Mouse (Mus musculus): ENCODE data around the gene Olfr1366. TPM values are rescaled to one million over a fixed set of nuclear protein-coding genes. Genes with fewer than 3 reads are reported as not detected.
"Not testable (repeated sequence)": the region's sequence is repeated elsewhere in the genome, so short reads cannot be mapped to it uniquely, and the experiment has no call there.

Olfr1366 gene
- total RNA-seq (2021) = not detected
- long read RNA-seq, experiment 1 = 0 reads
- long read RNA-seq, experiment 2 = 0 reads

DNA sequence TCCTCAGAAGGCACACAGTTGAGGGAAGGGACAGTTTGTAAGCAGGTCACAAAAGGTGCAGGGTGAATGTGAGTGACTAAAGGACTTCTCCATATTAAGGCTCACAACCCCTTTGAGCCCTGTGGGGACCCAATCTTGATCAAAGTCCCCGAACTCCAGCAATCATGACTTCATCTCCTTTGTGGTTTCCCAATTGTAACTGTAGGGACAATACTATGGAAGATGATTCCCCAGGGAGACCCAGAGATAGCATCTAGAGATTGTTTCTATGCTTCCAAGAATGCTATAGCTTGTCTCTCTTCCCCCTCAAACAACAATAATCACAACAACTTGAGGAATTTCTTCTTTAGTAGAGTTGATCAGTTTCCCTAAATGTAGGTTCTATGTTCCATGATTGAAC, at the start of gene Olfr1366:
TSS of gene Olfr1366 (minus strand) at position 101 of the 400 bp plus-strand sequence.
- no peak for DNase-seq
- intact Hi-C loops (cut with DNase I) = no loop called here

DNA sequence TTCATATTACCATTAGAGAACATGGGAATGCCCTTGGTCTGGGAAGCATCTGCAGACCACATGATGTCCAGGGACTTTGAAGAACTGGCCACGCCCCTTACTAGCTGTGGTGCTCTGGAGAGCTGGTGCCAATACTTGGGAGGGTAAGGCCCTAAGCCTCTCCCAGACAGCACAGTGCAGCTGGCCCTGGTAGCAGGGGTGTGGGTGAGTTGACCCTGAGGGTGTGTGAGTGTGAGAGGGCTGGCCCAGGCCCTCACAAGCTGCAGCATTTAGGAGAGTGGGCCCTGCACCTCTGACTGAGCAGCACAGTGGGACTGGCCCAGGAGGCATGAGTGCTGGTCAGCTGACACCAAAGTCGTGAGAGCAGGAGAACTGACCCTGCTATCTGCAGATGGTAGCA, 49.0 kb upstream of the Olfr1366 start:
- no peak for DNase-seq
- intact Hi-C loops (cut with DNase I) = no loop called here

DNA sequence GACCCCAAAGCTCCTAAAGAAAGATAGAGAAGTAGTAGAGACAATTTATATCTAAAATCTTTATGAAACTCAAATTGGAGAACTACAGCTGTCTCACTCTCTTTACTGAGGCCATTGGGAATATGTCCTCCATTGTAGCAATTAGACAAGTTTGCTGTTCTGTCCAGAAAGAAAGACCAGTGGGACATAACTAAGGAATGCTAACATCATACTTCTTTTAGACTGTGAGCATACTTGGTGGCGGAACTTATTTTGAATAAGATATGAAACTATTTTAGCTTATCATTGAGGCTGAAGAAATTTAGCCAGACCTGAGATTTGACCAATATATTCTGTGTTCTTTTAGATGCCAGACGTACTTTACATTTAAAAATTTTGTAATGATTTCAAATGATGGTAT, 39.1 kb upstream of the Olfr1366 start, which contains the start of gene Olfr1364:
TSS of gene Olfr1364 (minus strand) at position 101 of the 400 bp plus-strand sequence.
- intact Hi-C loops (cut with DNase I) = no loop called here
- no peak for DNase-seq

DNA sequence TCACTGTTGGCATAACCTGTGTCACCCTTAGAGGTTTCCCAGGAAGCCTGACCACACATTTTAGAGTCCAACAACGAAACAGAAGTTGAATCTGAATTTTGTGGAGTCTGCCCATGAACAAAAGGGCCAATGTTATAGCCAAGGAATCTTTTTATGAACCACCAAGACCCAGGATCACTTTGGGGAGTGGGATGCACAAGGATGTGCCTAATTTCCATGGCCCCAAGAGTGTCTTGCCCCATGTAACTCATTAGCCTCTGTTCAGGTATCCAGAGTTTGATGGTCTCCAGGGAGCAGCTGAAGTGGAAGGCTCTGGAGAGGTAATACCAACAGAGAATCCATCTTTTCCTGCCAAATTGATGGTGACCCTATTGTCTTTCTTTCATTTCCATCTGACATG, 17.2 kb upstream of the Olfr1366 start, which contains the start of gene Olfr1535:
TSS of gene Olfr1535 (minus strand) at position 101 of the 400 bp plus-strand sequence.
- no peak for DNase-seq
- intact Hi-C loops (cut with DNase I) = no loop called here

DNA sequence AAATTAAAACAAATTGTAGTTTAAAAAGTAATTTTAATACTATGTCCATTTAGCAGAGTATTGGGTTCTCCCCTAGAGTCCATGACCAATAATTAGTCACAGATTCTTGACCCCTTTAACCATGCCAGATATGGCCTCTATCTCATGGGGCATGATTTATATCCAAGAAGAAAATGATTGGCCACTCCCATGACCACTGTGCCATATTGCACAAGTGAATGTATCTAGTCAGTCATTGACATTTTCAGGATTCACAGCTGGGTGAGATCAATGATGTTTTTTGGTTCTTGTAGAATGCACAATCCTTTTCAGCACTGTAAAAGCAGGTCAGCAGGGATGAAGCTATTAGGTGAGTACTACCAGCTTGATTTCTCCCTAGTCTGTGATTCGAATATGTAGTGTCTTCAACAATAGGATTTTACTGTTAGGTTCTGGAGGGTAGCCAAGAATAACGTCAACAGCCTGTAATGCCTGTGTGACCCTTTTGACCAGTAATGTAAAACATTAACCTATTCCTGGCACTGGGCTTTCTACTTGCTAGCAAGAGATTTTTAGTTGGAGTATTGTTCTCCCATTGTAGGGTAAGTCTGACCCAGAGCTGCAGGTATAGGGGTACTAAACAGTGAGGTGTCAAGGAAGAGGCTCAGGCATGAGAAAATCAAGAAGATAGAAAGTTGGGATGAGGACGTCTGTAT, 8.0 kb upstream of the Olfr1366 start:
- DNase-seq = no peak

DNA sequence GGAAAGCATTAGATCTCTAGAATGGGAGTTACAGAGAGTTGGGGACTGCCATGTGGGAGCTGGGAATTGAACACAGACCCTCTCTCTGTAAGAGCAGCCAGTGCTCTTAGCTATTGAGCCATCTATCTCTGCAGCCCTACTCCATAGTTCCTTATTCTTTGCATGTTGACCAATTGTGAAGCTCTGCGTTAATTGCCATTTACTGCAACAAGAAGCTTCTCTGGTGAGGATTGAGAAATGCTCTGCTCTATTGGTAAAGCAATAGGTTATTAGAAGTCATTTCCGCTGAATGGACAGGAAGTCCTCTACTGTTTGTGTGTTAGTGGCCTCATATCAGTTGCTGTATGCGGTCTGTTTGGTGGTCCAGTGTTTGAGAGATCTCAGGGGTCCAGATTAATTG, 6.9 kb upstream of the Olfr1366 start:
- no peak for DNase-seq
- intact Hi-C loops (cut with DNase I) = no loop called here

More for the DNA sequence above, 8.0 kb upstream of the Olfr1366 start:
- intact Hi-C loops (cut with DNase I) = no loop called here

DNA sequence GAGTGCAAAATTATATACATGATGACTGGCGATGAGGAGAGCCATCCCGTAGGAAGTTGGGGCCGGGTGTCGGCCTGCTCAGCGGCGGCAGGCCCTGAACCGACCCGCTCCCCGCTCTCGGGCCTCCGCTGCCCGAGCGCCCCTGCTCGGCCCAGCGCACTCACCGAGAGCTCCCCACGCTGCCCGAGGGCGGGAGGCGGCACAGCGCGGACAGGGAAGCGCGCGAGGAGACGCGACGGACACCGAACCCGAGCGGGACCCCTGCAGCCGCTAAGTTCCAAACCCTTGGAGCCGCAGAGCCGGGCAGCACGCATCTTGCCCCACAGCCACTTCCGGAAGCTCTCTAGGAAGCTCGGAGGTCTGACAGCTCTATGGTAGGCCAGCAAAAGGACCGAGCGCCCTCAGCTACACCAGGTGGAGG, 11.8 kb downstream of the Olfr1366 start, which contains the start of gene Zkscan8:
TSS of gene Zkscan8 (minus strand) at position 340 of the 421 bp plus-strand sequence.
- intact Hi-C loops (cut with DNase I) = loop anchor here (2.0 to 5.0 kb wide), 3 partner anchors 78 to 168 kb away; partner anchors contain the start of genes Zkscan3, Zscan12 and Zscan26
- peak; percentile 89 to 91 for DNase-seq

DNA sequence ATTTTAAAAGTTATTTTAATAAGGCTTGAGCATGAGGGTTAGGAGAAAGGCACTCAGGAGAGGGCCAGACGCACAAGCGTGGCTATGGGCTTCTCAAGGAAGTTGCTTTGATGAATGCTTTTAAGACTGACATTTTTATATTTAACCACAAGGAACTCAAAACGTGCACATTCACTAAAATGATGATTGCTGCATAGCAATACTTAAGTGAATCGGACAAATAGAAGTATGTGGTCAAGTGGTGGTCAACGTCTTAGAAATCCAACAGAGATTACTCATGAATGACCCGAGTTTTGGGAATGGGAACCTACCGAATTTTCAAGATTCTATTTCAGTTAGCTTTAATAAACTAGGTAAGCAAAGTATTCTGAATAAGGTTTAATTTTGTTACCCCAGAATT, 12.5 kb downstream of the Olfr1366 start:
- DNase-seq = no peak
- intact Hi-C loops (cut with DNase I) = loop anchor here (2.0 to 5.0 kb wide), 3 partner anchors 78 to 168 kb away; partner anchors contain the start of genes Zkscan3, Zscan12 and Zscan26

DNA sequence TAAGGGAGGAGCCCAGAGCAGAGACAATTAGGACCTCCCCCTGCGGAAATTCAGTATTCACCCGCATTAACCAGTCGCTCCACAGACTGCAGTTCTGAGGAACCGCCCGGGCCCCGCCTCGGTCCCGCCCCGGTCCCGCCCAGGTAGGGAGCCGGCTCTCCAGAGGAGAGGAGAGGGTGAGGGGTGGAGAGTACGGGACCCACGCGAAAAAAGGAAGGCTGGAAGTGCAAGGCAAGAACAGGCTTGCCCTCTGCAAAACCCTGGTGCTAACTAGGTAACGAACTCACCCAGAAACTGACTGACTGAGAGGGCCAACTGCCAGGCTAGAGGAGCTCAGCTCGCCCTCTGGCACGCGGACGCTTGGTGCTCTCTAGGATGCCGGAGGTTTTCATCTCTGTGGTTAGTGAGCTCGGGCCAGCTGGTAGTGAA, 36.4 kb downstream of the Olfr1366 start:
- peak; percentile 79 to 82 for DNase-seq
- intact Hi-C loops (cut with DNase I) = loop anchor here (2.0 to 5.0 kb wide), 2 partner anchors 54 to 103 kb away; partner anchors contain the start of genes Zkscan3 and Zscan26

DNA sequence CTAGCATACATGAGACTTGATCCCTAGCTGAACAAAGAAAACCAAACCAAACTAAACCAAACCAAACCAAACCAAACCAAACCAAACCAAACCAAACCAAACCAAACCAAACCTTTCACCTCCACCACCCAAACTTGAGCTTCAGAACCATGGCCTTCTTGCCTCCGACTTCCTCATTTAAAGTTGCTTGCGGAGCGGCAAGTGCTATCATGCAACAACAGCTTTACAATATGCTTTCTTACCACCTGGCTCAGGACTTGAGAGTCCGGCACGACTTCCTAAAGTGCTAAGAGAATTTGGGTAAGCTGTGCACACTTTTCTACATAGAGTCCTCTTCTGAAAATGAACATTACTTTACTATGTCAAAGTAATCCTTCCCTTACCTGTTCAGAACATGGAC, 40.3 kb downstream of the Olfr1366 start:
- DNase-seq = no peak
- intact Hi-C loops (cut with DNase I) = no loop called here

DNA sequence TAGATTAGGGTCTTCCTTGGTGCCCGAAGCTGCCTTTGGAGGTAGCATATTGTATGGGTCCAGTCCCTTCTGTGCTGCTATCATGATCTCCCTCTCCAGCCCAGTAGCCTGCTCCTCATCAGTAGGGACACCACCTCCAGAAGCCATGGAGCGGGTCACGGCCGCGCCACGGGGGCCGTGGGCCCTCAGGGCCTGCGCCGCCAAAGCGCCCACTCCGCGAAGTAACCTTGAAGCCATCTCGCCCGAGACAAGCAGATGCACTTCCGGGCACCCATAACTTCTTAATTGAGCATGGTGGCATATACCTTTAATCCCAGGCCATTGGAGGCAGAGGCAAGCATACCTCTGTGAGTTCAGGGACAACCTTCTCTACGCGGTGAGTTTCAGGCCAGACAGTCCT, 41.4 kb downstream of the Olfr1366 start, which contains the start of gene Gm11273:
TSS of gene Gm11273 (minus strand) at position 237 of the 400 bp plus-strand sequence.
- intact Hi-C loops (cut with DNase I); DNase-seq: not testable (repeated sequence)

DNA sequence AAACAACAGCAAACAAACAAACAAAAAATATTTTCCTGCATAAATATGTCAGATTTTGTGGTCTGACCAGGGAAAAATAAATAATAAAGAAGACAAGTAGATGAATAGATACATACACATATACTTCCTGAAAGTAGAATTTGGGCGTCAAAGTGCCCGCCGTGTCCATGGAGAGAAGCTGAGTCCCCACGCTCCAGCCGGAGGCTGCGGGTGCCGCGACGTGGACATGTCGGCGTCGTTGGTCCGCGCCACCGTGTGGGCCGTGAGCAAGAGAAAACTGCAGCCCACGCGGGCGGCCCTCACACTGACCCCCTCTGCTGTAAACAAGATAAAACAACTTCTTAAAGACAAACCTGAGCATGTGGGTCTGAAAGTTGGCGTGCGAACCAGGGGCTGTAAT, 47.5 kb downstream of the Olfr1366 start, which contains the start of gene AK157302:
TSS of gene AK157302 (plus strand) at position 144 of the 400 bp plus-strand sequence.
- DNase-seq = peak in 1 of 2 experiments; percentile 22
- intact Hi-C loops (cut with DNase I) = no loop called here

DNA sequence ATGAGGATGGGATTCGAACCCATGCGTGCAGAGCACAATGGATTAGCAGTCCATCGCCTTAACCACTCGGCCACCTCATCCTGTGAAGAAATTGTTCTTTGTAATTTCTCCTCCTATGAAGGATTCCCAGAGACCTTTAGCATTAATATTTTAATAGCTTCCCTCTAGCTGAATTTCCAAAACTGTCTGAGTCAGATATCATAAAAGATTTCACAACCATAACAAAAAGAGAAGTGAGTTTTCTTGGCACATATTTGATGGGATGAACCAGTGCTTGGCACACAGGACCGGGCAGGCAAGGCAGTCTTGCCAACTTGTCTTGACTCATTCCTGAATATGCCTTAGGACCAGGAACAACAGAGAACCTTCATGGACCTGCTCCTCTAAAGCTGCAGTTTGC, 49.8 kb downstream of the Olfr1366 start:
- intact Hi-C loops (cut with DNase I) = no loop called here
- DNase-seq = no peak

DNA sequence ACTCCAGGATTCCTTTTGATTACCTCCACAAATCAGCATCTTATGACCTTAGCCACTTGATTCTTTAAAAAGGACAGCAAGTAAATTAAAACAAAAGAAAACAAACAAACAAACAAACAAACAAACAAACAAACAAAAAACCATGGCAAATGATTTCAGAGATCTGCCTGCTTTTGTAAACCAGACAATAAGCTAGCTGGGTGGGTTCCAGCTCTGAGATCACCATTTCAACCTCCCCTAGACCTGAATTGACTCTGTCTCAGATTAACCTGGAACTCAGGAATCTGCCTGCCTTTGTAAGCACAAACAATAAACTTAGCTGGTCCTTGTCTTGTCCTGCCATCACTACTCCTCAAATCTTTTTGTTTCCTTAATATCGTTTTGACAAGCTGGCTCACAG, 55.7 kb downstream of the Olfr1366 start:
- no peak for DNase-seq
- intact Hi-C loops (cut with DNase I) = no loop called here

Other genes starting within 250 kb of the Olfr1366 start
- not detected for gene Gpx6, start 230.7 kb downstream of the Olfr1366 start, total RNA-seq (2021)
- gene Olfr1367, start 195.9 kb downstream of the Olfr1366 start, total RNA-seq (2021) = not detected
- gene Zscan12, start 180.0 kb downstream of the Olfr1366 start, total RNA-seq (2021) = 1 to 10 TPM; 4.6 to 4.9 TPM
- 10 to 100 TPM; 34.3 to 38.2 TPM for gene Zkscan3, start 140.1 kb downstream of the Olfr1366 start, total RNA-seq (2021)
- under 1 TPM; 0.32 to 0.60 TPM for gene Pgbd1, start 101.8 kb downstream of the Olfr1366 start, total RNA-seq (2021)
- gene Zscan26, start 89.1 kb downstream of the Olfr1366 start, total RNA-seq (2021) = 10 to 100 TPM; 21.7 to 24.1 TPM
- gene Nkapl, start 74.3 kb downstream of the Olfr1366 start, total RNA-seq (2021) = under 1 TPM; 0.59 to 0.88 TPM
- gene Zkscan4, start 63.9 kb downstream of the Olfr1366 start, total RNA-seq (2021) = 1 to 10 TPM in 1 of 2 experiments, under 1 TPM in 1; 0.93 to 1.3 TPM
- not detected for gene Gm10065, start 63.4 kb downstream of the Olfr1366 start, total RNA-seq (2021)
- 10 to 100 TPM; 25.3 to 25.6 TPM for gene AK157302, start 47.6 kb downstream of the Olfr1366 start, total RNA-seq (2021)
- 100 to 1,000 TPM; 233 to 256 TPM for gene Gm11273, start 41.4 kb downstream of the Olfr1366 start, total RNA-seq (2021)
- gene Zkscan8, start 11.7 kb downstream of the Olfr1366 start, total RNA-seq (2021) = 10 to 100 TPM; 11.7 to 12.3 TPM
- gene Olfr1535, start 17.1 kb upstream of the Olfr1366 start, total RNA-seq (2021) = not detected
- gene Olfr1364, start 39.0 kb upstream of the Olfr1366 start, total RNA-seq (2021) = not detected
- gene Olfr1362, start 71.2 kb upstream of the Olfr1366 start, total RNA-seq (2021) = not detected
- gene Olfr11, start 99.7 kb upstream of the Olfr1366 start, total RNA-seq (2021) = not detected
- not detected for gene Olfr1361, start 120.6 kb upstream of the Olfr1366 start, total RNA-seq (2021)
- not detected for gene Olfr1360, start 134.6 kb upstream of the Olfr1366 start, total RNA-seq (2021)
- not detected for gene Olfr1359, start 155.3 kb upstream of the Olfr1366 start, total RNA-seq (2021)
- gene Hist1h2bl, start 173.3 kb upstream of the Olfr1366 start, total RNA-seq (2021) = 100 to 1,000 TPM in 1 of 2 experiments, 10 to 100 TPM in 1; 66.3 to 130 TPM
- gene Hist1h2ai, start 173.6 kb upstream of the Olfr1366 start, total RNA-seq (2021) = 100 to 1,000 TPM in 1 of 2 experiments, 10 to 100 TPM in 1; 51.5 to 150 TPM
- 100 to 1,000 TPM in 1 of 2 experiments, 10 to 100 TPM in 1; 82.7 to 215 TPM for gene Hist1h3h, start 174.9 kb upstream of the Olfr1366 start, total RNA-seq (2021)
- 10 to 100 TPM; 21.5 to 40.5 TPM for gene Hist1h2bm, start 179.2 kb upstream of the Olfr1366 start, total RNA-seq (2021)
- gene Hist1h4j, start 192.3 kb upstream of the Olfr1366 start, total RNA-seq (2021) = 10 to 100 TPM; 13.0 to 25.4 TPM
- 100 to 1,000 TPM; 128 to 321 TPM for gene Hist1h4k, start 207.7 kb upstream of the Olfr1366 start, total RNA-seq (2021)
- 10 to 100 TPM; 16.6 to 53.8 TPM for gene Hist1h2ak, start 211.0 kb upstream of the Olfr1366 start, total RNA-seq (2021)
- gene Hist1h2bn, start 211.3 kb upstream of the Olfr1366 start, total RNA-seq (2021) = 10 to 100 TPM; 34.2 to 84.3 TPM
- gene Hist1h1b, start 237.8 kb upstream of the Olfr1366 start, total RNA-seq (2021) = 10 to 100 TPM; 33.7 to 72.0 TPM
- gene Hist1h3i, start 240.6 kb upstream of the Olfr1366 start, total RNA-seq (2021) = 100 to 1,000 TPM in 1 of 2 experiments, 10 to 100 TPM in 1; 74.9 to 156 TPM
- gene Hist1h2an, start 244.4 kb upstream of the Olfr1366 start, total RNA-seq (2021) = 10 to 100 TPM; 10.5 to 19.2 TPM
- gene Hist1h2bp, start 244.7 kb upstream of the Olfr1366 start, total RNA-seq (2021) = 10 to 100 TPM; 19.6 to 53.2 TPM

Measured in heart, postnatal 14 days (tissue).